ENCODE assay signal across 15 mouse cellular contexts in the genomic region with DNA sequence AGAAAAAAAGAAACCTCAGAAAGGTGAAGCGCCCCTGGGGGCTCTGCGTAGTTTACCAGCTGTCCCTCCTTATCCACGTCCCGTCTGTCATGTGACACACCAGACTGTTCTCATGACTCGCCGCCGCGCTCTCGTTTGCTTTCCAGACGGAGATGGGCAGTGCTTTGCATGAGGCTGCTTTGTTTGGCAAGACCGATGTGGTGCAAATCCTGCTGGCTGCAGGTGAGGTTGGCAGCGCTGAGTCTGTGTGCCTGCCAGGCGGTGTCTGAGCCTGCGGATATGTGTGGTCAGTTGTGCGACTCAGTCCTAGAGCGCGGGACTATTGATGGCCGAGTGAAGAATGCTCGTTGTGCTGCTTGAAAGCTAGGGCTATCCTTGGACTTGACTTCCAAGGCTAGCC.
"Had no signal": no experiment of that assay in that cellular context is flagged by ENCODE, and none has a peak within 500 bp of the region (broad histone marks: within the 10 kb centered on the region; RNA-seq: fewer than 3 reads in every experiment).

No protein-coding gene starts in this region.

- H3K27me3 ChIP-seq: limb, embryonic 15.5 days; liver, embryonic 12.5 days; midbrain, embryonic 15.5 days; neural tube, embryonic 12.5 days; stomach, embryonic 15.5 days had no signal

- H3K4me3 ChIP-seq: limb, embryonic 15.5 days; liver, embryonic 12.5 days; midbrain, embryonic 10.5 days; midbrain, embryonic 15.5 days; neural tube, embryonic 12.5 days; stomach, embryonic 15.5 days had no signal

- H3K4me1 ChIP-seq: limb, embryonic 15.5 days; liver, embryonic 12.5 days; midbrain, embryonic 10.5 days; midbrain, embryonic 15.5 days; neural tube, embryonic 12.5 days; stomach, embryonic 15.5 days had no signal

- DNase-seq: kidney, postnatal 25 days; layer of hippocampus, adult 9-11 months; layer of hippocampus, postnatal 36 days; lung, embryonic 14.5 days; lung, postnatal 10 days; lung, postnatal 4 days; right cerebral cortex, postnatal 4 days; thymus, adult 2 months; thymus, postnatal 25 days had no signal

- H3K9me3 ChIP-seq: limb, embryonic 15.5 days; liver, embryonic 12.5 days; midbrain, embryonic 10.5 days; midbrain, embryonic 15.5 days; neural tube, embryonic 12.5 days; stomach, embryonic 15.5 days had no signal

- H3K27ac ChIP-seq: limb, embryonic 15.5 days; liver, embryonic 12.5 days; midbrain, embryonic 10.5 days; midbrain, embryonic 15.5 days; neural tube, embryonic 12.5 days; stomach, embryonic 15.5 days had no signal

- H3K4me2 ChIP-seq: limb, embryonic 15.5 days; liver, embryonic 12.5 days; lung, embryonic 14.5 days; midbrain, embryonic 15.5 days; neural tube, embryonic 12.5 days; stomach, embryonic 15.5 days had no signal

- ATAC-seq: liver, embryonic 12.5 days; midbrain, embryonic 15.5 days had no signal

- H3K9ac ChIP-seq: limb, embryonic 15.5 days; liver, embryonic 12.5 days; lung, embryonic 14.5 days; midbrain, embryonic 15.5 days; neural tube, embryonic 12.5 days; stomach, embryonic 15.5 days had no signal
